Mouse (Mus musculus) liver, postnatal 0 days (tissue): ENCODE measurements around the gene Gm10334. TPM values are rescaled to one million over a fixed set of nuclear protein-coding genes. Genes with fewer than 3 reads are reported as not detected.
"Not testable (repeated sequence)": the region's sequence is repeated elsewhere in the genome, so short reads cannot be mapped to it uniquely, and the experiment has no call there.

ENCODE experiments used
- ATAC-seq: fragments of 200-750 bp; cut with Nextera tagmentation; 2 replicates; pipeline ENCODE4 v1.8.0; 2017; ENCODE audit warnings: mild to moderate bottlenecking, moderate library complexity
- DNase-seq: peaks from one replicate; pipeline ENCODE4 v3.0.0-alpha.2; 2016
- H3K27ac ChIP-seq: fragments of 300-500 bp; sonication (generic); 2 replicates; pipeline ENCODE4 v1.5.1; 2014; ENCODE audit warnings: antibody characterized with exemption, moderate library complexity, mild to moderate bottlenecking, low read depth
- H3K27me3 ChIP-seq: fragments of 300-500 bp; sonication (generic); 2 replicates; pipeline ENCODE4 v1.6.1; 2014; ENCODE audit warnings: low read length, control low read depth, mixed read lengths; ENCODE audit not compliant: insufficient read depth
- H3K36me3 ChIP-seq: fragments of 300-500 bp; sonication (generic); replicated peaks from 2 replicates; pipeline ENCODE4 v1.6.1; 2014; ENCODE audit warnings: mild to moderate bottlenecking, control low read depth, low read length, moderate library complexity, mixed read lengths; ENCODE audit not compliant: insufficient read depth
- H3K4me1 ChIP-seq: fragments of 300-500 bp; sonication (generic); 2 replicates; pipeline ENCODE4 v1.6.1; 2014; ENCODE audit warnings: antibody characterized with exemption, mild to moderate bottlenecking, control low read depth; ENCODE audit not compliant: insufficient read depth
- H3K4me2 ChIP-seq: fragments of 300-500 bp; sonication (generic); 2 replicates; pipeline ENCODE4 v1.6.1; 2014; ENCODE audit warnings: low read depth, mild to moderate bottlenecking, low read length, moderate library complexity, mixed read lengths
- H3K4me3 ChIP-seq: fragments of 300-500 bp; sonication (generic); 2 replicates; pipeline ENCODE4 v1.5.1; 2014; ENCODE audit warnings: low read depth, low read length
- H3K9ac ChIP-seq: fragments of 300-500 bp; sonication (generic); replicated peaks from 2 replicates; pipeline ENCODE4 v1.6.1; 2014; ENCODE audit warnings: mild to moderate bottlenecking, moderate library complexity
- H3K9me3 ChIP-seq: fragments of 300-500 bp; sonication (generic); 2 replicates; pipeline ENCODE4 v1.6.1; 2016; ENCODE audit warnings: mild to moderate bottlenecking, control low read depth, low read length, mixed read lengths
- WGBS: fragments of 180-500 bp; shearing (Covaris S2); extraction: QIAGEN DNeasy Blood & Tissue Kit; methylation state at CpG from one replicate; pipeline ENCODE4 v1.1.7; 2014; ENCODE audit not compliant: insufficient replicate concordance; 5-methylcytosine and 5-hydroxymethylcytosine counted together
- polyA plus RNA-seq: library from polyadenylated mRNA; unstranded; fragments of >200 nt; fragmentation: Nextera tagmentation; extraction: Ambion mirVana; gene quantifications from 2 replicates; pipeline ENCODE4 v1.2.1, GENCODE M21; 2015

Gm10334 gene
- polyA plus RNA-seq = 2.3 TPM in 1 of 2 replicates, not detected in the other

DNA sequence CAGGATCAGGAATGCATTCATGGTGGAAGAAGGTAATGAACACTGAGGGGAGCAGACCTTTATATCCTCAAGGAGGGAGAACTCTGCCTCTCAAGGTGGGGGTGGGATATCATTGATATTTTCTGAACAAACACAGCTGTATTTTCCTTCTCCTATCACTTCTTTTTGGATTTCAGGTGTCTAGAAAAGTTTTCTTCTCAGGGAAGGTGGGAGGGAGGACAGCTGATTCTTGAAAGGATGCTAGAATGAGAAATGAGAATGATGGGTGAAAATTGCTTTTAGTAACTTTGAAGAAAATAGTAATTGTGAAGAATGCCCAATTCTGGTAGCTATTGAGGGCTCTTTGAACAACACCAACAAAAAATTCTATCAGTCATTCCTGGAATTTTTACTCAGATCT is at the start of gene Gm10334:
Gm10334 (minus strand) TSS at position 101 of the 400 bp plus-strand sequence.
- H3K4me1 ChIP-seq, DNase-seq: not testable (repeated sequence)

DNA sequence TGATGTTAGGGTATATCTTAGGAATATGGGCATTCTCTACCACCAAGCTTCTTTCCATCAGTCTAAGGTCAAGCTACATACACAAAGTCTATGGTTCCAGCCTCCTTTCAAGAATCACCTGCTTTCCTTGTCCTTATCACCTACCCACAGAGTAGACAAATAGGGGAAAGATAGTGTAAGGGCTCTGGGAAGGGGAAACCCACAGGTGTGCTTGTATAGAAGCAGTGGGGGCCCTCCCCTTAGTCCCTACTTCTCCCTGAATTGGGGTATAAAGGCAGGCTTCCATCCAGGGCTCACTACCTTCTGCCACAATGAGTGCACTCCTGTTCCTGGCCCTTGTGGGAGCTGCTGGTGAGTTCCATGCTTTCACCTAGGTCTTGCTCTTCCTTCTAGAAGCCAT is 12.7 kb upstream of the Gm10334 start, which contains the start of gene Prss1:
Prss1 (plus strand) TSS at position 301 of the 400 bp plus-strand sequence.
- ATAC-seq, H3K4me2 ChIP-seq, H3K27me3 ChIP-seq, H3K9ac ChIP-seq, H3K4me1 ChIP-seq, DNase-seq, H3K27ac ChIP-seq, H3K9me3 ChIP-seq, H3K36me3 ChIP-seq, H3K4me3 ChIP-seq: not testable (repeated sequence)

More for the DNA sequence above, at the start of gene Gm10334:
- not testable (repeated sequence) for H3K9me3 ChIP-seq, H3K4me3 ChIP-seq, H3K9ac ChIP-seq, H3K4me2 ChIP-seq, ATAC-seq, H3K27ac ChIP-seq, H3K27me3 ChIP-seq, H3K36me3 ChIP-seq

DNA sequence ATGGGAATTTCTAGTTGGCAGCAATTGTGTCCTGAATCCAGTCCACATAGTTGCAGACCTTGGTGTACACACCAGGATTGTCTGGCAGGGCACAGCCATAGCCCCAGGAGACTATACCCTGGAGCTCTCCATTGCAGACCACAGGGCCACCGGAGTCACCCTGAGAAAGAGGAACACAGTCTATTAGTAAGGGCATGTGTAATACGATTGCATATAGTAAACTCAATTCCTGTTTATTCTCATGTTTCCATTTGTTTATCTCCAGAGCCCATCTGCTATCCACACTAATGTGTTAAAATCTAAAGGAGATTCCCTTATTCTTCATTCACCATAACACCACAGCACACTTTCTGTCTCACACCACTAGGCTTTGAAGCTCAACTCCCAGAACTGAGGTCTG is 3.7 kb downstream of the Gm10334 start:
- not testable (repeated sequence) for H3K4me3 ChIP-seq, ATAC-seq, H3K27ac ChIP-seq, H3K27me3 ChIP-seq, H3K36me3 ChIP-seq, H3K4me2 ChIP-seq, DNase-seq, H3K4me1 ChIP-seq, H3K9me3 ChIP-seq, H3K9ac ChIP-seq
- WGBS = 61% methylated on average over 2 of the region's 2 CpGs

Other genes starting within 250 kb of the Gm10334 start
- gene Try4, start 143.9 kb downstream of the Gm10334 start, polyA plus RNA-seq = 3.9 TPM in 1 of 2 replicates, not detected in the other
- 16.8 TPM in 1 of 2 replicates, not detected in the other for gene Try5, start 129.3 kb downstream of the Gm10334 start, polyA plus RNA-seq
- 2.4 TPM in 1 of 2 replicates, not detected in the other for gene Try10, start 92.0 kb downstream of the Gm10334 start, polyA plus RNA-seq
- gene Prss3, start 68.5 kb downstream of the Gm10334 start, polyA plus RNA-seq = 3.1 TPM in 1 of 2 replicates, not detected in the other
- gene Gm5771, start 53.8 kb downstream of the Gm10334 start, polyA plus RNA-seq = 4.3 TPM in 1 of 2 replicates, not detected in the other
- 4.4 TPM in 1 of 2 replicates, not detected in the other for gene Prss1, start 12.8 kb upstream of the Gm10334 start, polyA plus RNA-seq
- 0.18 and 10.5 TPM in 2 replicates for gene Prss2, start 75.6 kb upstream of the Gm10334 start, polyA plus RNA-seq
- 0.25 and 0.28 TPM in 2 replicates for gene Ephb6, start 159.3 kb upstream of the Gm10334 start, polyA plus RNA-seq
- gene Trpv6, start 190.3 kb upstream of the Gm10334 start, polyA plus RNA-seq = not detected in 2 replicates
- 0.11 TPM in 1 of 2 replicates, not detected in the other for gene Trpv5, start 234.6 kb upstream of the Gm10334 start, polyA plus RNA-seq
- not detected in 2 replicates for gene Llcfc1, start 238.3 kb upstream of the Gm10334 start, polyA plus RNA-seq